Mouse (Mus musculus): Measurements from ENCODE around the gene Themis. TPM values are rescaled to one million over a fixed set of nuclear protein-coding genes. Genes with fewer than 3 reads are reported as not detected.

Themis gene
- not detected in 2 replicates for polyA plus RNA-seq (2015; fragmentation: Nextera tagmentation; extraction: Ambion mirVana)

DNA sequence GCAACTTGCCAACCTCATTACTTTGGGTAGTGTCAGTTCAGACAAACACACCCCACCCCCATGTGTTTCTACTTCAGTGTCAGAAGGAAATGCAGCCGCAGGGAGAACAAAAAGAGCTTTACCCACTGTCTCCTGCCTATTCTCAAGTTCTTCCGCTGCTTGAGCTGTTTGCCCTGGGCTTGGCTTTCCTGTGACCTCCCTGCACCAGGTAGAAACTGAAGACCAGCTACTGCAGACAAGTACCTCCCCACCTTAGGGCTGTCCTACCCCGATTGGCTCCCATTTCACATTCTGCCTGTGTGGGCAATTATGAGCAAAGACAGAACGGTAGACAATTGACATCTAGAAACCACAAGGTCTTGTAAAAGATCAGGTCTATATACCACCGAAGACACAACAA is at the start of gene Themis:
Gene Themis (plus strand): TSS at position 100 of the 400 bp plus-strand sequence.
- Histone ChIP-seq H3K4me1 (no peaks in the 10 kb centered on the region), H3K27ac (replicated peaks) (no peak within 1 kb of the TSS), H3K9me3 (replicated peaks) (no peaks in the 10 kb centered on the region), H3K36me3 (no peaks in the 10 kb centered on the region), H3K4me3 (replicated peaks) (no peak within 1 kb of the TSS), H3K27me3 (no peaks in the 10 kb centered on the region), H3K9ac (no peak within 1 kb of the TSS), H3K4me2 (replicated peaks) (no peak within 1 kb of the TSS)
- ATAC-seq (ENCODE audit: insufficient number of reproducible peaks, low FRiP score, low TSS enrichment, low read depth): no peak
- WGBS: 45% methylated on average over 5 of the region's 5 CpGs

DNA sequence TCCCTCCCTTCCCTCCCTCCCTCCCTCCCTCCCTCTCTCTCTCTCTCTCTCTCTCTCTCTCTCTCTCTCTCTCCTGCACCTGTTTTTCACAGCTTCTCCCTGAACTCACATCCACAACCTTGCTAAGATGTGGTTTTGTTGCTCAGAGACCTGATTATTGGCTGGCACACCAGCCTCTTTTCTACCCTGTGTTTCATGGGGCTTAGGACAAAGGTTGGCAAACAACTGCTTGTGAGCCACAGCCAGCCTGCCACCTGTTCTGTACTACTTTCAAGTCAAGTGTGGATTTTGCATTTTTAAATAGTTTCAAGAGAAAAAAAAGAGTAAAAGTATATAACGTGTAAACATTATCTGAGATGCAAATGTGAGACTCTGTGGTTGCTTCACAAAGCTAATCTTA is 48.7 kb upstream of the Themis start:
- Histone ChIP-seq H3K36me3 (no peaks in the 10 kb centered on the region), H3K4me3 (replicated peaks) (no peak overlapping the region), H3K27ac (replicated peaks) (no peak overlapping the region), H3K27me3 (no peaks in the 10 kb centered on the region), H3K9me3 (replicated peaks) (no peaks in the 10 kb centered on the region), H3K4me2 (replicated peaks) (no peak overlapping the region), H3K4me1 (no peaks in the 10 kb centered on the region), H3K9ac (no peak overlapping the region)
- whole genome bisulfite sequencing: 69% methylated on average over 1 of the region's 1 CpGs
- ATAC-seq (ENCODE audit: insufficient number of reproducible peaks, low FRiP score, low TSS enrichment, low read depth): no peak

DNA sequence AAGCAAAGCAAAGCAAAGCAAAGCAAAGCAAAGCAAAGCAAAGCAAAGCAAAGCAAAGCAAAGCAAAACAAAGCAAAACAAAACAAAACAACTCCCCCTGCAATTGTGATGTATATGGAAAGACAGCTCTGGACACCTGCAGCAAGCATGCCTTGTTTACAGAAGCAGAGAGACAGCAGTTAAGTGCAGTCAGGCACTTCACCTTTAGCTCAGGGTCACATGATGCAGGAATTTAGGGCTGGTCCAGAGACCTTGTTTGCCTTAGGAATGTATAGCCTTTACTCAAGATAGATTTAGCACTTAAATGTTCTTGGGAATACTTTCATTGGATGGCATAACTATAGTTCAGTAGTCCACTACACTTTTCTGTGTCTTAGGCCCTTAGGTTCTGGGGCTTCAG is 32.1 kb upstream of the Themis start:
- no peak overlapping the region for H3K27ac ChIP-seq (replicated peaks)
- no peaks in the 10 kb centered on the region for H3K36me3 ChIP-seq
- H3K9me3 ChIP-seq (replicated peaks): no peaks in the 10 kb centered on the region
- H3K4me2 ChIP-seq (replicated peaks): no peak overlapping the region
- no peak overlapping the region for H3K4me3 ChIP-seq (replicated peaks)
- H3K9ac ChIP-seq: no peak overlapping the region
- H3K27me3 ChIP-seq: no peaks in the 10 kb centered on the region
- no peaks in the 10 kb centered on the region for H3K4me1 ChIP-seq
- no peak for ATAC-seq (ENCODE audit: insufficient number of reproducible peaks, low FRiP score, low TSS enrichment, low read depth)

DNA sequence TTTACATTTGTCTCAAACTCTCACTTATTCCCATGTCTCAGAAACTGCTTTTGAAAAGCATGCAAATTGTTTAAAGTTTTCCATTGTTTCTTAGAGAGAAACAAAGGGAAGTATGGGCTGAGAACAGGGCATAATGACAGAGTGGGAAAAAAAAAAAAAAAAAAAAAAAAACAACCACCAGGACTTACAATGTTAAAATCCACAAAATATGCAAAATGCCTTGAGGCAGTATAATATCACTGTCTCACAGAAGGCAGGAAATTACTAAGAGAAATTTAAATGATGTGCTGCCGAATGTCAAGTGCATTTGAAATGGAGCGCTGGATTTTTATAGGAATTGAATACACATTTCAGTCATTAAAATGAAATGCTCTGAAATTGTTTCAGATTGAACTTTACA is 26.3 kb upstream of the Themis start:
- H3K9ac ChIP-seq: no peak overlapping the region
- no peak for ATAC-seq (ENCODE audit: insufficient number of reproducible peaks, low FRiP score, low TSS enrichment, low read depth)
- H3K9me3 ChIP-seq (replicated peaks): no peaks in the 10 kb centered on the region
- no peaks in the 10 kb centered on the region for H3K36me3 ChIP-seq
- no peaks in the 10 kb centered on the region for H3K27me3 ChIP-seq
- no peak overlapping the region for H3K27ac ChIP-seq (replicated peaks)
- H3K4me3 ChIP-seq (replicated peaks): no peak overlapping the region
- H3K4me1 ChIP-seq: no peaks in the 10 kb centered on the region
- 57% methylated on average over 2 of the region's 2 CpGs for WGBS
- H3K4me2 ChIP-seq (replicated peaks): no peak overlapping the region

DNA sequence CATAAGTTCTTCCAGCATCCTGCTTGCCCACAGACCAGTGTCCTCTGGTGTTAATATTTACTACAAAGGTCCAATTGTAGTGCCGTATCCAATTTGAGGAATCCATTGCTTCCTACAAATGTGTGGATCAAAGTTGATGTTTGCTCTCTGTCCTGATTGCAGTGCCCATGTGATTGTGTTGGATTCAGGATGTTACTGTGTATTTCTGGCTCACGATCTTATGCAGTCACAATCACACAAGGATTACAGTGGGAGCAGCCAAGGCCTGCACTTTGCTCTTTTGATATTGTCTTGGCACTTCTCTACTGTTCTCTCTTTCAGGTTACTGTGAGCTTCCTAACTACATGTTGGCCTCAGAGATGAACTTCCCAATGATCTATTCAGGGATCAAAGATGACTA is 20.3 kb upstream of the Themis start:
- Histone ChIP-seq H3K4me1 (no peaks in the 10 kb centered on the region), H3K27me3 (no peaks in the 10 kb centered on the region), H3K4me3 (replicated peaks) (no peak overlapping the region), H3K36me3 (no peaks in the 10 kb centered on the region), H3K4me2 (replicated peaks) (no peak overlapping the region), H3K9ac (no peak overlapping the region), H3K27ac (replicated peaks) (no peak overlapping the region), H3K9me3 (replicated peaks) (no peaks in the 10 kb centered on the region)
- no peak for ATAC-seq (ENCODE audit: insufficient number of reproducible peaks, low FRiP score, low TSS enrichment, low read depth)
- WGBS: 84% methylated on average over 2 of the region's 2 CpGs

DNA sequence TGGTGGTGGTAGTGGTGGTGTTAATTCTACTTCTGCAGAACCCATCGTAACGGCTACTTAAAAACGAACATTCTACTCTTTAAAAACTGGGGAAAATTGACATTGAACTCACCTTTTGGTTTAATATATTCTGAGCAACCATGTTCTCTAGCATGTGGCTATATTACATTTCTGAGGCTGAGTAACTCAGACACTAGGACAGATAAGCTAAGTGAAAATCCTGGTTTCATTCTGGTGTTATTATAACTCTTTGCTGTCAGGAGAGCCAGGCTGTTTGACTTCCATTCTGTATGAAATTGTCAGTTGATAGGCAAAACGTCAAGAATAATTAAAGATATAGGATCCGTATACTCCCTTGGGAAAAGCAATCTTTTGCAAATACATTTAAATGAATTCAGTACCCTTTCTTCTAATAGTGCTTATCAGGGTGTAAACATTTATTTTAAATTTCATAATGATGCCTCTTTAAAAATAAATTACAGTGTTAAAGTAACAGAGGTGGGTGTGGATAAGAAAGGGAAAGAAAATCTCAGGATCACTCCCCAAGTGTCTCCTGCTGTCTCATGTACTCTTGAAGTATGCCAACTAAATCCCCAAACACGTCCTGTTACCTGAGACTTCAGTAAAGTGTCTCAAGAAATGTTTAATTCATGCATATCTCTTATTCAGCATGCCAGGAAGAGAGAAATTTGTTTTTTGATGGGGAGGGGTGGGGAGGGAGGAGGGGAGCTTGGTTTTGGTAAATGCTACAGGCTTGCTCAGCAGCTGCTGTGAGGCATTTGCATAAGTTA is 18.9 kb upstream of the Themis start:
- no peak for ATAC-seq (ENCODE audit: insufficient number of reproducible peaks, low FRiP score, low TSS enrichment, low read depth)
- no peak overlapping the region for H3K9ac ChIP-seq
- no peak overlapping the region for H3K4me3 ChIP-seq (replicated peaks)
- 69% methylated on average over 6 of the region's 6 CpGs for WGBS
- H3K4me2 ChIP-seq (replicated peaks): no peak overlapping the region
- no peaks in the 10 kb centered on the region for H3K36me3 ChIP-seq
- H3K9me3 ChIP-seq (replicated peaks): no peaks in the 10 kb centered on the region
- no peaks in the 10 kb centered on the region for H3K27me3 ChIP-seq
- H3K27ac ChIP-seq (replicated peaks): no peak overlapping the region
- H3K4me1 ChIP-seq: no peaks in the 10 kb centered on the region

DNA sequence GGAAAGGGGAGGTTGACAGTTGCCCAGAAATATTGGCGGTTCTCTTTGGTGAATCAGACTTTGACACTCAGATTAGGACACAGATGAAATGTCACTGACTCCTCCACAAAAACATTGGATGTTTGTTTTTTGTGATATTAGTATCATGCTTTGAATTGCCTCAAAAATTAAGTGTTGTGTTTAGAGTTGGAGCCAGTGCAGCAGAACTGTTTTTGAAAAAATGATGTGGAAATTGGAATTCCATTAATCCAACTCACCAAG is 18.3 kb upstream of the Themis start:
- no peak for ATAC-seq (ENCODE audit: insufficient number of reproducible peaks, low FRiP score, low TSS enrichment, low read depth)

DNA sequence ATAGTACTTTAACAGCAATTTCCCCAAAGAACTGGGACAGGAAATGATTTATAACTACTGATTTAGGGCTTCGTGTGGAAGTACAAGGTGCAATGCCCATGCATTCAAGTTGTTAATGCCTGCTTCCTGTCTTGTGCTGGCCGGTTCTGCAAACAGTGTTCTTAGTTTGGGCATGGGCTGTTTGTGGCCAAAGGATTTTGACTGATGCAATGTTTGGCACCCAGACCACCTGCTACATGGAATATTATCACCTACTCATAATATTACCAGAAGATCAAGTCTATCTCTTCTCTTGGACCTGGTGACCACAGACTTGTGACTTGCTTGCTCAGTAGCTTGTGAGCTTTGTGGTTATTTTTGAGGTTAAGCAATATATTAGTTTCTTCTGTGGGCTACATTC is 16.2 kb upstream of the Themis start:
- Histone ChIP-seq H3K36me3 (no peaks in the 10 kb centered on the region), H3K9ac (no peak overlapping the region), H3K27me3 (no peaks in the 10 kb centered on the region), H3K9me3 (replicated peaks) (no peaks in the 10 kb centered on the region), H3K27ac (replicated peaks) (no peak overlapping the region), H3K4me1 (no peaks in the 10 kb centered on the region), H3K4me2 (replicated peaks) (no peak overlapping the region), H3K4me3 (replicated peaks) (no peak overlapping the region)
- no peak for ATAC-seq (ENCODE audit: insufficient number of reproducible peaks, low FRiP score, low TSS enrichment, low read depth)
- WGBS: 71% methylated on average over 2 of the region's 2 CpGs

More for the DNA sequence above, 18.3 kb upstream of the Themis start:
- Histone ChIP-seq H3K36me3 (no peaks in the 10 kb centered on the region), H3K4me2 (replicated peaks) (no peak overlapping the region), H3K4me3 (replicated peaks) (no peak overlapping the region), H3K27me3 (no peaks in the 10 kb centered on the region), H3K27ac (replicated peaks) (no peak overlapping the region), H3K4me1 (no peaks in the 10 kb centered on the region), H3K9ac (no peak overlapping the region), H3K9me3 (replicated peaks) (no peaks in the 10 kb centered on the region)
- 39% methylated on average over 1 of the region's 1 CpGs for WGBS

DNA sequence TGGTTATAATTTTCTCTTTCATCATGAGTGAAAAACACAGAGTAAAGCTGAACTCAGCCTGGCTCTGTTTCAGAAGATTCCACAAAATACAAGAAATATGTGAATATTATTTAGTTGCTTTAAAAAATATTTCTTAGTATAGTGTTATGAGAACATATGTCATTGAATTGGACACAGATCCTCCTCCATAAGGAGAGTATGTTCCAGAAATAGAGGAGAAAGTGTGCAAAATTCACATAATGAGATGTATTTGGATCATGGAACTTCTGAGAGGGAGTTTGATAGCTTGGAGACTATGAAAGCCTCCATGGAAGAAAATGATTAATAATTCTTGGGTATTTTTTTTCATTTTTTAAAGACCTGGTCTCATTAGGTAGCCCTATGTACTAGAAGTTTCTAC is 13.4 kb upstream of the Themis start:
- Histone ChIP-seq H3K36me3 (no peaks in the 10 kb centered on the region), H3K9ac (no peak overlapping the region), H3K9me3 (replicated peaks) (no peaks in the 10 kb centered on the region), H3K4me1 (no peaks in the 10 kb centered on the region), H3K4me2 (replicated peaks) (no peak overlapping the region), H3K27me3 (no peaks in the 10 kb centered on the region), H3K4me3 (replicated peaks) (no peak overlapping the region), H3K27ac (replicated peaks) (no peak overlapping the region)
- ATAC-seq (ENCODE audit: insufficient number of reproducible peaks, low FRiP score, low TSS enrichment, low read depth): no peak

DNA sequence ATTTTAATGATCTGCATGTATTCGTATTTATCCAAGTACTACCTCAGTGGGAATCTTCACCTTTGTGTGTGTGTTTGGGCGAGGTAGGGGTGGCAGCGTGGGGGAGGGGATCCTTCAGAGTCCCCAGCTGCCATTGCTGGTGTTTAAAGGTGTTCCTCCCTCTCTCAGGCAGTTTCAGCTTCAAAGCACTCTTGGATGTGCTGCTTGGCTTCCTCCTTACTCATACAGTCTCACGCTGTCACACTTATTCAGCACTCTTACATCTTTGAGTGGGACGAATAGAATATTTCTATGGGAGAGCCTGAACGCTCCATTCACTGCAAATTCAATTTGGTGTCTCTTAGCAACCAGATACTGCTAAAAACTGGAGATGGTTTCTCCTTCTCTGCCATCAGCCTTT is 3.0 kb upstream of the Themis start:
- H3K4me3 ChIP-seq (replicated peaks): no peak overlapping the region
- H3K36me3 ChIP-seq: no peaks in the 10 kb centered on the region
- H3K4me1 ChIP-seq: no peaks in the 10 kb centered on the region
- 70% methylated on average over 6 of the region's 6 CpGs for WGBS
- no peak for ATAC-seq (ENCODE audit: insufficient number of reproducible peaks, low FRiP score, low TSS enrichment, low read depth)
- no peak overlapping the region for H3K4me2 ChIP-seq (replicated peaks)
- no peak overlapping the region for H3K9ac ChIP-seq
- no peaks in the 10 kb centered on the region for H3K9me3 ChIP-seq (replicated peaks)
- no peak overlapping the region for H3K27ac ChIP-seq (replicated peaks)
- H3K27me3 ChIP-seq: no peaks in the 10 kb centered on the region

DNA sequence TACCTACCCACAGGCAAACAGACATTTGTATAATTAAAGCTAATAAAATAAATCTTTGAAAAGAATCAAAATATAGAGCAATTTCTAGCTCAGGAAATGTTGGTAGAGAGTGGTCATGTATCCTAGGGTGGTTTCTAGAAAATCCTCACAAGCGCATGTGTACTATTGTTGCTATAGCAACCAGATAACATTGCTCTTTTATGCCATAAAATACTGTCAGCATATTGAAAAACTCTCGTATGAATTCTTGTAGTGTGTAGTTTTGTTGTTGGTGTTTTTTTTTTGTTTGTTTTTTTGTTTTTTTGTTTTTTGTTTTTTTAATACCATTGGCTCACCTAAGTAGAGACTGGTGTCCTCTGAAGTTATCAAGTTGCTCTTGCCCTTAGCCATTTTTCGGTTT is 5.8 kb downstream of the Themis start:
- Histone ChIP-seq H3K4me3 (replicated peaks) (no peak overlapping the region), H3K36me3 (no peaks in the 10 kb centered on the region), H3K4me2 (replicated peaks) (no peak overlapping the region), H3K4me1 (no peaks in the 10 kb centered on the region), H3K9ac (no peak overlapping the region), H3K9me3 (replicated peaks) (no peaks in the 10 kb centered on the region), H3K27ac (replicated peaks) (no peak overlapping the region), H3K27me3 (no peaks in the 10 kb centered on the region)
- 83% methylated on average over 3 of the region's 3 CpGs for WGBS
- ATAC-seq (ENCODE audit: insufficient number of reproducible peaks, low FRiP score, low TSS enrichment, low read depth): no peak

DNA sequence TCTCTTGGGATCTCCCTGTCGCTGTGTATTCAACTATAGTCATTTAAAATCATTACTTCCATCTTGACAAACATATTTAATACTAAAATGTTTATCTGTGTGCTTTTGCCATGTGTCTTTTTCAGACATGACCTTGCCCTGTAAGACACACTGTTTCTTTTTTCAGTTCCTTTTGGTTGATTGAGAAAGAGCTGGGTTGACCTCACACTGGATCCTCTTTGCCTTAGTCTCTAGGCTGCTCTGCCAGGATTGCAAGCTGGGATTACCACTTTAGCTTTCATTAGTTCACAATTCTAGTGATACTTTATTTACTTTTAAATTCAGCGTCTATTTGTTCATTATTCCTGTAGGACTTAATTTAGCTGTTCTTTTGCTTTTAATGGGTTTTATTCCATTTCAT is 7.2 kb downstream of the Themis start:
- no peak overlapping the region for H3K9ac ChIP-seq

More for the DNA sequence above, 7.2 kb downstream of the Themis start:
- no peaks in the 10 kb centered on the region for H3K9me3 ChIP-seq (replicated peaks)
- H3K27me3 ChIP-seq: no peaks in the 10 kb centered on the region
- no peaks in the 10 kb centered on the region for H3K4me1 ChIP-seq
- no peak for ATAC-seq (ENCODE audit: insufficient number of reproducible peaks, low FRiP score, low TSS enrichment, low read depth)
- H3K4me3 ChIP-seq (replicated peaks): no peak overlapping the region
- no peaks in the 10 kb centered on the region for H3K36me3 ChIP-seq
- no peak overlapping the region for H3K27ac ChIP-seq (replicated peaks)
- H3K4me2 ChIP-seq (replicated peaks): no peak overlapping the region
- 90% methylated on average over 2 of the region's 2 CpGs for WGBS
